Mouse (Mus musculus) layer of hippocampus, postnatal 36 days (tissue): Measurements from ENCODE around the gene Slc25a28. TPM values are rescaled to one million over a fixed set of nuclear protein-coding genes. Genes with fewer than 3 reads are reported as not detected.
A peak's percentile ranks its signal among the peaks of the same experiment; 100 is the strongest.

Source experiments
- DNase-seq, 2 experiments: peaks; one replicate each; pipeline ENCODE4 v3.0.0; 2022
- total RNA-seq, 2 experiments: library from RNA; stranded (reverse); gene quantifications; 2 replicates each; pipeline ENCODE4 v1.2.3; 2021

The Slc25a28 gene
- 10 to 100 TPM; 43.3 to 43.6 TPM for total RNA-seq

- peak; percentile 99 for DNase-seq
Observed at GRCm38 (mm10) chr19:43674730-43675524, at the start of gene Slc25a28. Gene Slc25a28, minus strand, starts transcription at chr19:43674881.

DNA sequence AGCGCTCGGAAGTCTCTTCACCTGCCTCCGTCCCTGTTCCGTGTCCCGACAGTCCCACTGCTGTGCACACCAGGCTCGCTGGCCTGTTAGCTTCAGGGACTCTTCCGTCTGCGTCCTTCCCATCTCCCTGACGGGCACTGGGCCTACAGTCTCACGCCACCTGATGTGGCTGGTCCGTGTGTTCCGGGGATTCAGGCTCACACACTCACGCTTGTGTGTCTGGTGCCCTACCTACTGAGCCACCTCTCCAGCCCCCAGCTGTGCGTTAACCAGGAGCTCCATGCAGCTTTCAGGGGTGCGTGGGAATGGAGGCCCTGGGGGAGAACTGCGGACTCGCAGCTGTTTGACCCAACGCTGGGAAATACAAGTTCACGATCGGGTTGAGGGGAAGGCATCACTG is 49.5 kb upstream of the Slc25a28 start:
- no peak for DNase-seq

GRCm38 (mm10) chr19:43723501-43723900 is 48.8 kb upstream of the Slc25a28 start:
- no peak for DNase-seq

- DNase-seq = no peak
Observed at GRCm38 (mm10) chr19:43722891-43723290, 48.2 kb upstream of the Slc25a28 start.

DNA sequence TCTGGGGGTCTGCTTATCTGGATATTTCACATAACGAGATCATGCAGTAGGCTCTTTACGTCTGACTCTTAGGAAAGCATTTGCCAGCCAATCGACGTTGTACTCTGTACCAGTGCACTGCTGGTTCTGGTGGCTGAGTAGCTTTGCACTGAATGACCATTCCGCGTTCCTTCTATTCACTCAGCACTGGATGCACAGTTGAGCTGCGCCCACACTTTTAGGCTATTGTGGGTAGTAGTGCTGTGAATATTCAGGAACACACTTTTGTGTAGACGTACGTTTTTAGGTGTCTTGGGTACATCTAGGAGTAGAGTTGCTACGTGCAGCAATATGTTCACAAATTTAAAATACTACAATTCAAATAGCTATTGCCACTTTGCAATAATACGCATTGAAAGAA is 45.4 kb upstream of the Slc25a28 start:
- DNase-seq = no peak

GRCm38 (mm10) chr19:43711971-43712370 is 37.3 kb upstream of the Slc25a28 start:
- no peak for DNase-seq

DNA sequence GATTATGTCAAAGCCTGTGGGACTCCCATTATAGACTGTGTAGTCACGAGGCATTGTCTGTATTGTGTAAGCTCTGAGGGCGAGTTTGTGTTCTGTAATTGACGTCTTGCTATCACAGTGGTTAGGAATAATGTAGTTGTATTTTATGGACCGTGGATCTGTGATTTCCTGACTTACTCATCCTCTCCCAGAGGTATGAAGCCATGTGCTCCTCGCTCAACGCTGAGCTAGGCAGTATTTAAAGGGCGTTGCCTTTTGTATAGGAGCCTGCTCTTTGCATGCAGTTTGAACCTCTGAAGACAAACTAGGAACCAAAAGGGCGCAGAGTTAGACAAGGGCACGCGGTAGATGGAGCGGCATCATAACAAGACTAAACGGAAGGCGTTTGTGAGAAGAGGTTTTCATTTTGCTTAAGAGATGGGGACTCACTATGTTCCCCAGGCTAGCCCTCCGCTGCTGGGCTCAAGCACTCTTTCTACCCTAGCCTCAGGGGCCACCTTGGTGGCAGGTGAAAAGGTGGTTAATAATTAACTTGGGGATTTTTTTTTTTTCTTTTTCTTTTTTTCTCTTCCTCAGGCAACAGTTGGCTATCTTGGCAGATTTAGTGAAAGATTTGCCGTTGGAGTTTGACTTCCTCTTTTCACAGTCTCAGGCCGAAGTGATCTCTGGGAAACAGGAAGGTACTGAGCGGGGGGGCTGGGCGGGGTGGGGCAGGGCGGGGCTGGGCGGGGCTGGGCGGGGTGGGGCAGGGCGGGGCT is 36.7 kb upstream of the Slc25a28 start:
- DNase-seq = no peak

DNA sequence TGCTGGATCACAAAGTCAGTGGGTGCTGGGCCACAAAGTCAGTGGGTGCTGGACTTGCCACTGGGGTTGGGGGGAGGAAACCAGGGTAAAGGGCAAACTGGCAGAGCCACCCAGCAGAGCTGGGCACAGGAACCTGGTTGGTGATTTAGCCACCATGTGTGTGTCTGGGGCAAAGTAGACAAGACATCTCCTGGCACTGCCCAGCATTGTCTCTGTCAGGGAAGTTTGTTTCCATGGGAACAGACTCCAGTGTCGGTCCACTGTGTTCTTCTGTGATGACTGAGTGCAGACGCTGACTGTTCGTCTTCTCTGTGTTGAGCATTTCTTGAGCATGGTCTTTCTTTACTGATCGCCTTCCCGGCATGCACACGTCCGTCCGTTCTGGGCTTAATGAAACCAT is 34.6 kb upstream of the Slc25a28 start:
- no peak for DNase-seq

DNA sequence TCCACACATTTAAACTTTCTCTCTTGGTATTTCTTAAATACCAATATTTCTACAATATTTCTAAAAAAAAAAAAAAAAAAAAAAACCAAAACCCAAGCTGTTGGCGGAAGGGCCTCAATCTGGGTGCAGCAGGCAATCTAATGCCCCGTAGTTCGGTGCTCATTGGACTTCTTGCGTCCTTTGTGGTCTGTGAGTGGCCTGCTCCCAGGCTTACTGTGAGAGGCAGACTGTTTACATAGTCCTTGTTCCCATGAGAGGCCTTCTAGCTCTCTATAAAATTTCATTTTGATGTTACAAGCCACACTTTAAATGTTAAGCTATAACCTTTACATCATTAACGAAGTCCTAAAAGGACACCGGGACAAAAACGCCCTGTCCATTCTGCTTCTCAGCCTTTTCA is 33.5 kb upstream of the Slc25a28 start:
- DNase-seq = no peak

DNA sequence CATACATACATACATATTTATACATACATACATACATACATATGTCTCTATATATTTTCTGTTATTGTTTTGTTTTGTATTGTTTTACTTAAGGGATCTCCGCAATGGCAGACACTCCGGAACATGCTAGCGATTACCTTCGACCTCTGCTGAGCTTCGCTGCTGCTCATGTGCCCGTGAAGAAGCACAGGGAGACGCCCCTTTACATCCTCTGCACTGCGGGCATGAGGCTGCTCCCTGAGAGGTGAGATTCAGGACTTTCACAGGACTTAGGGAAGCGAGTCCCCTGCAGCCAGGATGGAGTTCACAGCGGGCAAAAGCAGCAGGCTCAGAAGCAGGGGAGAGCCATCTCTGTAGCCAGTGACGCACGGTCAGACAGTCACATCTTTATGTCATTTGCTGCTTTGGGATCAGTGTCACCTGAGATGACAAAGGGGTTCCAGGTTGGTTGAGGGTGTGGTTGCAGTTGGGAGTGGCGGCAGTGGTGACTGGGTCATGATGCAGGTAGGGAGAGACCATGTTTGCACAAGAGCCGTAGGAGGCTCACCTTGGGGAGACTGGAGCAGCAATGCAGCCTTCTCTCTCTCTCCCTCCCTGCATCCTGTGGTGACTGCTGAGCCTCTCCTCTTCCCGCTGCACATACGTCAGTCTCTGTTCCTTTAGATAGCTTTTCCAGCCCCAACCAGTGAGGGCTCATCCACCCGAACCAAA is 30.3 kb upstream of the Slc25a28 start:
- DNase-seq = no peak

DNA sequence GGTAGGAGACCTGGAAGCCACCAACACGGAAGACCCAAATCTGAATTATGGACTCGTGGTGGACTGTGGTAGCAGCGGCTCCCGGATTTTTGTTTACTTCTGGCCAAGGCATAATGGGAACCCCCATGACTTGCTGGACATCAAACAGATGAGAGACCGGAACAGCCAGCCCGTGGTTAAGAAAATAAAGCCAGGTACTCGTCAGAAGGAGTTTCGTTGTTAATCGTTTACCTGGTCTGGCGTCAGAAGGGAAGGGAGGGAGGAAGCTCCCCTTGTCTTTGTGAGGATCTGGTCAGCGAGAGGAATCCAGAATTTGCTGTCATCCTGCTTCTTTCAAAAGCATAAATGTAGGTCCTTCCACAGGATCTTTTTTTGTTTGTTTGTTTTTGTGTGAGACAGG is 29.5 kb upstream of the Slc25a28 start:
- no peak for DNase-seq

GRCm38 (mm10) chr19:43699763-43700155 is 25.1 kb upstream of the Slc25a28 start:
- DNase-seq = no peak

GRCm38 (mm10) chr19:43699021-43699762 is 24.5 kb upstream of the Slc25a28 start:
- no peak for DNase-seq

- no peak for DNase-seq
Observed at GRCm38 (mm10) chr19:43697666-43698370, 23.1 kb upstream of the Slc25a28 start.

DNA sequence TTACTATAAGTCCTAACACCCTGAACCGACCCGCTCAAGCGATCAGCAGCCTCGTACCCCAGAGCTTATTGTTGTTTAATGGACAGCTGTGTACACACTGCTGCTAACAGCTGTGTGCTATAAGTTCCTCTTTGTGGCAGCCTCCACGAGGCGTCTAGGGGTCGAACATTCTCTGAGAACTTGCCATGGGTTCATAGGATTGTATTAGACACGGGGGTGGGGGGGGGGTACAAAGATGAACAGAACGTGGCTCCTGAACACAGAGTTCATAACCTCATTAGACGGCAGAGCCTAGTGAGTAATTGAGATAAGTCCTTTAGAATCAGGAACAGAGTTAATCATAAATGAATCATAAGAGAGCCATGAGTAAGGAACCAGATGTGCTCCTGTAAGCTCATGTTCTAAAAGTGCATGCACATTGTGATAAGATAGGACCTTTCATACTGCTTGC is 20.9 kb upstream of the Slc25a28 start:
- DNase-seq = no peak

- DNase-seq = no peak
Observed at GRCm38 (mm10) chr19:43692815-43693214, 18.1 kb upstream of the Slc25a28 start.

DNA sequence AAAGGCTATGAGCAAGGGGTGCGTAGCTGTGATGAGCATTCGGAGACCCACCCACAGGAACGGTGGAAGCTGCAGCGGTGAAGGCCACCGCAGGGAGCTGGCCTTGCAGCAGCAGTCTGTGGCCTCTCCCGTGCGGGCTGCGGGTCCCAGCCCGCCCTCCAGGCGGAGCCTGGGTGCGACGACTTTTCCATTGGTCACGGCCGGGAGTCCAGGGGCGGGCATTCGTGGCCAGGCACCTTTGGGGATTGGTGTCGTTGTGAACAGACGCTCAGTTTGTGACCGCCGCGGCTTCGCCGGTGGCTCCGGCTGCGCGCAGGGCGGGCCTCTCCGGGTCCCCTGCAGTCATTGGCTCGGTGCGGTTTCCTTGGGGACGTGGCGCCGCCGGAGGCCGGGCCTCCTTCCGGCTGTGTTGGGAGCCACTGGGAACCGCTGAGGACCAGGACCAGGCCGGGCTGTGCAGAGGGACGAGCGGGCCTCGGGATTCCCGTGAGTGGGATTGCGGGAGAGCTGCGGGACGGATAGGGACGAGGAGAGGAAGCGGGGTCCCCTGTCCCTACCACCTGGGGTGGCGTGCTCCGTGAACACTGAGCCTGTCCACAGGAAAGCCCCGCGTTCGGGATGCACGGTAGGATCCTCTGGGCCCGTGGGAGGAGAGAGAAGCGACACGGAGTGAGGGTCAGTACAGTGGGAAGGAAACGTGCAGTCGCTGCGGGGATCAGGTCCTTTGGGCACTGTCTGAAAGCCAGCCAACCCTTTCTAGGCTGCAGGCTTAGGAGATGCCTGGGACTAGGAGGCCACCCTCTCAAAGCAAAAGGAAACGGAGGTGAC is 15.0 kb upstream of the Slc25a28 start, which contains the start of gene Entpd7:
Entpd7 (plus strand) TSS at position 254 of the 828 bp plus-strand sequence.
- DNase-seq = peak; percentile 97 to 98

GRCm38 (mm10) chr19:43681541-43681940 is 6.9 kb upstream of the Slc25a28 start:
- no peak for DNase-seq

GRCm38 (mm10) chr19:43679474-43679981 is 4.8 kb upstream of the Slc25a28 start:
- no peak for DNase-seq

DNA sequence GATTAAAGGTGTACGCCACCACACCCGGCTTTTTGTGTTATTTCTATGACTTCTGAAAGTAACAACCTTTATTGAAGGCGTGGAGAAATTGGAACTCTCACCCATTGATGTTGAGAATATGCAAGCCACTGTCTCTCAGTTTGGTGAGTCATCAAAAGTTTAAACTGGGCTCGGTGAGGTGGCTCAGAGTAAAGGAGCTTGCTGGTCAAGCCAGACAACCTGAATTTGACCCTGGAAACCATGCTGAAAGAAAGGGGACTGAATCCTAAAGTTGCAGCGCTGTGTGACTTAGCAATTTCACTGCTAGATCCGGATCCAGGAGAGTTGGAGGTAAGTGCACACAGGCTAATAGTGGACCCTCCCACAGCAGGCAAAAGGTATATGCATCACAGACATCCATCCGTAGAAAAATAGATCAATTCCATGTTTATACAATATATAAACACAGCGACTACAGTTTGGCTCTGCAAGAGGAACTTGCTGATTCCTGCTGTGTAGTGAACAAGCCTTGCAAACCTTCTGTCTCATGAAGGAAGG is 3.9 kb upstream of the Slc25a28 start:
- DNase-seq = no peak
